Mouse (Mus musculus) limb, embryonic 11.5 days (tissue): ENCODE results near the gene Zmiz2. TPM values are rescaled to one million over a fixed set of nuclear protein-coding genes. Genes with fewer than 3 reads are reported as not detected.

ENCODE experiments used
- ATAC-seq: fragments of 200-750 bp; cut with Nextera tagmentation; 2 replicates; pipeline ENCODE4 v1.8.0; 2017; ENCODE audit warnings: low read depth; ENCODE audit not compliant: insufficient number of reproducible peaks, low FRiP score, low TSS enrichment
- DNase-seq: peaks from one replicate; pipeline ENCODE4 v3.0.0-alpha.2; 2015; ENCODE audit warnings: low spot score
- H3K27ac ChIP-seq: fragments of 300-500 bp; sonication (generic); replicated peaks from 2 replicates; pipeline ENCODE4 v1.5.1; 2014; ENCODE audit warnings: low read depth, mild to moderate bottlenecking, low read length
- H3K27me3 ChIP-seq: fragments of 300-500 bp; sonication (generic); 2 replicates; pipeline ENCODE4 v1.6.1; 2014; ENCODE audit warnings: mild to moderate bottlenecking, low read length, mixed read lengths; ENCODE audit not compliant: control insufficient read depth, insufficient read depth
- H3K36me3 ChIP-seq: fragments of 300-500 bp; sonication (generic); 2 replicates; pipeline ENCODE4 v1.6.1; 2014; ENCODE audit warnings: mild to moderate bottlenecking, low read length, moderate library complexity, mixed read lengths; ENCODE audit not compliant: control insufficient read depth, insufficient read depth
- H3K4me1 ChIP-seq: fragments of 300-500 bp; sonication (generic); 2 replicates; pipeline ENCODE4 v1.6.1; 2014; ENCODE audit warnings: low read length, mixed read lengths; ENCODE audit not compliant: control insufficient read depth, insufficient read depth
- H3K4me2 ChIP-seq: fragments of 300-500 bp; sonication (generic); 2 replicates; pipeline ENCODE4 v1.6.1; 2014; ENCODE audit warnings: low read depth, mild to moderate bottlenecking, moderate library complexity; ENCODE audit not compliant: severe bottlenecking
- H3K4me3 ChIP-seq: fragments of 300-500 bp; sonication (generic); 2 replicates; pipeline ENCODE4 v1.5.1; 2014; ENCODE audit warnings: low read depth, low read length
- H3K9ac ChIP-seq: fragments of 300-500 bp; sonication (generic); 2 replicates; pipeline ENCODE4 v1.6.1; 2014; ENCODE audit warnings: mild to moderate bottlenecking, low read length
- H3K9me3 ChIP-seq: fragments of 300-500 bp; sonication (generic); 2 replicates; pipeline ENCODE4 v1.6.1; 2016; ENCODE audit warnings: low read length; ENCODE audit not compliant: control insufficient read depth
- WGBS: fragments of 180-500 bp; shearing (Covaris S2); extraction: QIAGEN DNeasy Blood & Tissue Kit; methylation state at CpG from one replicate; pipeline ENCODE4 v1.1.7; 2014; 5-methylcytosine and 5-hydroxymethylcytosine counted together
- polyA plus RNA-seq: library from polyadenylated mRNA; unstranded; fragments of >200 nt; fragmentation: Nextera tagmentation; extraction: Ambion mirVana; gene quantifications from 2 replicates; pipeline ENCODE4 v1.2.1, GENCODE M21; 2014

Zmiz2 gene
- polyA plus RNA-seq, 1 experiment from 2014 or later = 11.2 TPM

GRCm38 (mm10) chr11:6390376-6391053, 1.6 kb downstream of the Zmiz2 start:
- Histone ChIP-seq H3K27me3 (no peaks in the 10 kb centered on the region), H3K4me3 (peak overlapping the region; percentile 89), H3K9ac (no peak overlapping the region), H3K4me1 (peaks cover 4% of the 10 kb centered on the region; the same call in 1 of the 2 replicates), H3K36me3 (peaks cover 6% of the 10 kb centered on the region; the same call in 1 of the 2 replicates), H3K9me3 (no peaks in the 10 kb centered on the region), H3K4me2 (peak overlapping the region; percentile 73), H3K27ac (no peak overlapping the region)
- DNase-seq = no peak
- no peak for ATAC-seq
- WGBS = 83% methylated on average over 8 of the region's 8 CpGs

DNA sequence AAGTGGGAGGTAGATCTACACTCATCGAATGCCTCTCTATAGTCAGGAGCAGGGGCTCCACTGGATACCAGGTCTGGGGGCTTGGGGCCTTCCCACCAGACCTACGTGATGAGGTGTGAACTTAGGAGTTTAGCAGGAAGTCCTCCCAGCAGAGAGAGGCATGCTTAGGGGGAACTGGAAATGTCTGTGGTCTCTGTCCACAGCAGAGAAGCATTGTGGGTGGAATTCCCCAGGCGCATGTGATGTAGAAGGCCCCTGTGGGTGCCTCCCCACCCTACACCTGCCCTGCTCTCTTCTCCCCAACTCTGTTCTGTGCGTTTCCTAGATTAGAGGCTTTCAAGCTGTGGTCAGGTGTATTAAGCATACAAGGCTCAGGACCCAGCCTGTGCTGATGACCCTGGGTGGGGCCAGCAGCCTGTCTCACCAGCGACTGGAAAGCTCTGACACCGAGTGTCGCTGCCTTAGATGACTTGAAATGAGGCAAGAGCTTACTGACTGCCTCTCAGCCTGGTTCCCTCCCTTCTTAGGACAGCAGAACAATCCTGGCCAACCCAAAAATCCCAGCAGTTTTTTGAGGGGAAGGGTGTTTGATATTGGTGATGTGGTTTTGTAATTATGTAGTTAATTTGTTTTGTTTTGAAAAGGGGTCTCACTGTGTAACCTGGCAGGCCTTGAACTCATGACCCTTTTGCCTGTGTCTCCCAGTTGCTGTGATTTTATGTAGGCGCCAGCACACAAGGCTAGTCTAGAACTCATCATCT, 2.8 kb downstream of the Zmiz2 start:
- WGBS = 89% methylated on average over 8 of the region's 8 CpGs
- Histone ChIP-seq H3K4me2 (no peak overlapping the region), H3K4me1 (peaks cover 4% of the 10 kb centered on the region; the same call in 1 of the 2 replicates), H3K9me3 (no peaks in the 10 kb centered on the region), H3K27me3 (no peaks in the 10 kb centered on the region), H3K36me3 (peaks cover 10% of the 10 kb centered on the region; the same call in 1 of the 2 replicates), H3K9ac (no peak overlapping the region), H3K4me3 (no peak overlapping the region), H3K27ac (no peak overlapping the region)
- DNase-seq (no peak), ATAC-seq (no peak)

- ATAC-seq (no peak), DNase-seq (no peak)
- peaks cover 15% of the 10 kb centered on the region; the same call in 1 of the 2 replicates for H3K36me3 ChIP-seq
Observed at GRCm38 (mm10) chr11:6392857-6393256, 4.0 kb downstream of the Zmiz2 start.

GRCm38 (mm10) chr11:6393866-6394265, 5.0 kb downstream of the Zmiz2 start:
- H3K4me3 ChIP-seq = no peak overlapping the region
- WGBS = 69% methylated on average over 1 of the region's 1 CpGs
- DNase-seq = no peak
- ATAC-seq = no peak
- H3K9me3 ChIP-seq = no peaks in the 10 kb centered on the region
- H3K4me1 ChIP-seq = peaks cover 4% of the 10 kb centered on the region; the same call in 1 of the 2 replicates
- no peak overlapping the region for H3K4me2 ChIP-seq
- no peak overlapping the region for H3K9ac ChIP-seq
- H3K36me3 ChIP-seq = peaks cover 15% of the 10 kb centered on the region; the same call in 1 of the 2 replicates
- H3K27ac ChIP-seq = no peak overlapping the region
- H3K27me3 ChIP-seq = no peaks in the 10 kb centered on the region

More at GRCm38 (mm10) chr11:6392857-6393256, 4.0 kb downstream of the Zmiz2 start:
- Histone ChIP-seq H3K9ac (no peak overlapping the region), H3K4me1 (peaks cover 4% of the 10 kb centered on the region; the same call in 1 of the 2 replicates), H3K4me2 (no peak overlapping the region), H3K4me3 (no peak overlapping the region), H3K9me3 (no peaks in the 10 kb centered on the region), H3K27ac (no peak overlapping the region), H3K27me3 (no peaks in the 10 kb centered on the region)
- 87% methylated on average over 6 of the region's 6 CpGs for WGBS

- 88% methylated on average over 5 of the region's 5 CpGs for WGBS
- H3K4me3 ChIP-seq = no peak overlapping the region
- H3K36me3 ChIP-seq = peaks cover 24% of the 10 kb centered on the region
- no peak overlapping the region for H3K4me2 ChIP-seq
- no peaks in the 10 kb centered on the region for H3K9me3 ChIP-seq
- H3K27ac ChIP-seq = no peak overlapping the region
- no peaks in the 10 kb centered on the region for H3K27me3 ChIP-seq
- H3K9ac ChIP-seq = no peak overlapping the region
- no peak for ATAC-seq
- H3K4me1 ChIP-seq = no peaks in the 10 kb centered on the region
- DNase-seq = no peak
Observed at GRCm38 (mm10) chr11:6395565-6395964, 6.7 kb downstream of the Zmiz2 start.

DNA sequence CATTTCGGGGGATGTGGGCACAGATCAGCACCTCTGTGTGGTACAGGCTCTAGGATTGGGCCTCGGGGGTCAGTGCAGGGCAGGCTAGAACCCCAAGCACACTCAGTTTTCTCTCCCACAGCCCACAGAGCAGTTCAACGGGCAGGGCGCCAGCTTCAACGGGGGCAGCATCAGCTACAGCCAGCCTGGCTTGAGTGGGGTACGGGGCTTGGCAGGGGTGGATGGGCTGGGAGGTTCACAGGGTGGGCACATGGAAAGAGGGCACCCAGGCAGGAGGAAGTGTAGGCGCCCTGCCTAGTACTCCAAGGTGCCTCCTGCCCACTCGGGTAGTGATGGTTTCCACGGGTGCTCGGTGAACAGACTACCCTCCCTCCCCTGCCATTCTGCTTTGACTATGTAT, 9.3 kb downstream of the Zmiz2 start:
- 95% methylated on average over 10 of the region's 10 CpGs for WGBS
- Histone ChIP-seq H3K4me1 (no peaks in the 10 kb centered on the region), H3K27ac (no peak overlapping the region), H3K27me3 (no peaks in the 10 kb centered on the region), H3K4me2 (no peak overlapping the region), H3K36me3 (peaks cover 33% of the 10 kb centered on the region), H3K4me3 (no peak overlapping the region), H3K9ac (no peak overlapping the region), H3K9me3 (no peaks in the 10 kb centered on the region)
- ATAC-seq (no peak), DNase-seq (no peak)

DNA sequence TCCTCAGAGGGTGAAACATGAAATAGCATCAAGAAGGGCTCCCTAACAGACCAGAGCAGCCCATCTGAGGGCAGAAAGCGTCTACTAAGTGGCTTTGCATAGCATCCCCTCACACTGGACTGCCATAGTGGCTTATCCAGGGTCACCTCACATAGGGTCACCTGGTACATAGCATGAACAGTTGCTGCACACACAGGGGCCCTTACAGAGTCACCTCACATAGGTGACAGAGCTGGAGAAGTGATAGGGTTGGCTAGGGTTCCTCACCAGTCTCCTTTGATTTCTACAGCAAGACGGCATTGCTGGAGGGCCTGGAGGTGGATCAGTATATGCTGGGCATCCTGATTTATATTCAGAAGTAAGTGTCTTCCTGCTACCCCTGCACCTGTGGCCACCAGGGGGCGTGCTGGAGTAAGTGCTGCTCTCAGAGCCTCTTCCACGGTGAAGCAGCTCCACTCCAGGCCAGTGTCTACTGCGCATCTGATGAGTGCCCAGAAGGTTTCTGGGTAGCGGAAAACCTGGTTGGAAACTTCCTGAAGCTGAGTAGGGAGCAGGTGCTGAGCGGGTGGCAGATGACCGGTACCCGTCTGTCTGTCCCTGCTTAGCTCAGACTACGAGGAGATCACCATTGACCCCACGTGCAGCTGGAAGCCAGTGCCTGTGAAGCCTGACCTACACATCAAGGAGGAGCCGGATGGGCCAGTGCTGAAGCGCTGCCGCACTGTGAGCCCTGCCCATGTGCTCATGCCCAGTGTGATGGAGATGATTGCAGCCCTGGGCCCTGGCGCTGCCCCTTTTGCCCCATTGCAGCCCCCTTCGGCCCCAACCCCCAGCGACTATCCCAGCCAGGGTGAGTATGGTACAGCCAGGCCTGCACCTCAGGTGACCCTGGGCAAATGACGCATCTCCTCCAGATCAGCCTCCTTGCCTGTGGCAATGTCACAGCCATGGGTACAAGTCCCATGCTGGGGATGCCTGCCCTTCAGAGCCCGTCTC, 13.9 kb downstream of the Zmiz2 start:
- DNase-seq (peak; percentile 73), ATAC-seq (no peak)
- Histone ChIP-seq H3K4me2 (no peak overlapping the region), H3K36me3 (peaks cover 39% of the 10 kb centered on the region), H3K4me1 (peaks cover 23% of the 10 kb centered on the region), H3K9ac (no peak overlapping the region; the same call in 1 of the 2 replicates), H3K27ac (no peak overlapping the region), H3K9me3 (no peaks in the 10 kb centered on the region), H3K27me3 (no peaks in the 10 kb centered on the region), H3K4me3 (no peak overlapping the region)
- 89% methylated on average over 19 of the region's 19 CpGs for WGBS
